Mouse (Mus musculus): ENCODE data around the gene Pde4d. TPM values are rescaled to one million over a fixed set of nuclear protein-coding genes. Genes with fewer than 3 reads are reported as not detected.

Gene Pde4d
- polyA plus RNA-seq, 2 experiments, result 11.7 to 17.3 TPM

- Histone ChIP-seq H3K27me3 (ENCODE audit: control insufficient read depth, insufficient read depth, low read length) (no peaks in the 10 kb centered on the region), H3K9me3 (ENCODE audit: control insufficient read depth, low read length) (no peaks in the 10 kb centered on the region), H3K9ac (ENCODE audit: low read depth, low read length, severe bottlenecking) (no peak overlapping the region), H3K36me3 (ENCODE audit: control insufficient read depth, insufficient read depth, low read length) (no peaks in the 10 kb centered on the region), H3K4me3 (replicated peaks; ENCODE audit: low read length) (no peak overlapping the region), H3K27ac (replicated peaks; ENCODE audit: low read depth, low read length) (no peak overlapping the region), H3K4me1 (ENCODE audit: control insufficient read depth, insufficient read depth, low read length) (no peaks in the 10 kb centered on the region), H3K4me2 (replicated peaks; ENCODE audit: low read depth, low read length, severe bottlenecking) (no peak overlapping the region)
- no peak for DNase-seq (ENCODE audit: low spot score)
- no peak for ATAC-seq (ENCODE audit: low FRiP score, low read depth)
- TF ChIP-seq POLR2A (IDR thresholded peaks at IDR 0.05; ENCODE audit: borderline replicate concordance, extremely low read depth, insufficient read depth, insufficient read length), result no peak
- 61% methylated on average over 2 of the region's 2 CpGs for whole genome bisulfite sequencing
These were observed 549.0 kb downstream of the Pde4d start for GRCm38 (mm10) chr13:108998739-108999138.

GRCm38 (mm10) chr13:109024703-109025102, 575.0 kb downstream of the Pde4d start:
- WGBS, result 64% methylated on average over 1 of the region's 1 CpGs
- ATAC-seq (ENCODE audit: low FRiP score, low read depth) (no peak), DNase-seq (ENCODE audit: low spot score) (no peak)

GRCm38 (mm10) chr13:109047126-109047525, 597.4 kb downstream of the Pde4d start:
- Histone ChIP-seq H3K27ac (replicated peaks; ENCODE audit: low read depth, low read length) (no peak overlapping the region), H3K27me3 (ENCODE audit: control insufficient read depth, insufficient read depth, low read length) (no peaks in the 10 kb centered on the region), H3K36me3 (ENCODE audit: control insufficient read depth, insufficient read depth, low read length) (no peaks in the 10 kb centered on the region), H3K4me1 (ENCODE audit: control insufficient read depth, insufficient read depth, low read length) (no peaks in the 10 kb centered on the region), H3K9ac (ENCODE audit: low read depth, low read length, severe bottlenecking) (no peak overlapping the region), H3K4me3 (replicated peaks; ENCODE audit: low read length) (no peak overlapping the region), H3K4me2 (replicated peaks; ENCODE audit: low read depth, low read length, severe bottlenecking) (no peak overlapping the region), H3K9me3 (ENCODE audit: control insufficient read depth, low read length) (no peaks in the 10 kb centered on the region)
- DNase-seq (ENCODE audit: low spot score), result peak; percentile 63
- no peak for TF ChIP-seq POLR2A (IDR thresholded peaks at IDR 0.05; ENCODE audit: borderline replicate concordance, extremely low read depth, insufficient read depth, insufficient read length)
- ATAC-seq (ENCODE audit: low FRiP score, low read depth), result no peak
- 49% methylated on average over 7 of the region's 7 CpGs for WGBS

More at GRCm38 (mm10) chr13:109024703-109025102, 575.0 kb downstream of the Pde4d start:
- no peak overlapping the region for H3K27ac ChIP-seq (replicated peaks; ENCODE audit: low read depth, low read length)
- no peak for TF ChIP-seq POLR2A (IDR thresholded peaks at IDR 0.05; ENCODE audit: borderline replicate concordance, extremely low read depth, insufficient read depth, insufficient read length)
- H3K4me2 ChIP-seq (replicated peaks; ENCODE audit: low read depth, low read length, severe bottlenecking), result no peak overlapping the region
- no peak overlapping the region for H3K9ac ChIP-seq (ENCODE audit: low read depth, low read length, severe bottlenecking)
- no peaks in the 10 kb centered on the region for H3K36me3 ChIP-seq (ENCODE audit: control insufficient read depth, insufficient read depth, low read length)
- H3K4me1 ChIP-seq (ENCODE audit: control insufficient read depth, insufficient read depth, low read length), result no peaks in the 10 kb centered on the region
- H3K4me3 ChIP-seq (replicated peaks; ENCODE audit: low read length), result no peak overlapping the region
- H3K9me3 ChIP-seq (ENCODE audit: control insufficient read depth, low read length), result no peaks in the 10 kb centered on the region
- H3K27me3 ChIP-seq (ENCODE audit: control insufficient read depth, insufficient read depth, low read length), result no peaks in the 10 kb centered on the region

GRCm38 (mm10) chr13:109052805-109053204, 603.1 kb downstream of the Pde4d start:
- no peaks in the 10 kb centered on the region for H3K9me3 ChIP-seq (ENCODE audit: control insufficient read depth, low read length)
- H3K4me3 ChIP-seq (replicated peaks; ENCODE audit: low read length), result no peak overlapping the region
- H3K27ac ChIP-seq (replicated peaks; ENCODE audit: low read depth, low read length), result no peak overlapping the region
- H3K4me1 ChIP-seq (ENCODE audit: control insufficient read depth, insufficient read depth, low read length), result no peaks in the 10 kb centered on the region
- no peak overlapping the region for H3K4me2 ChIP-seq (replicated peaks; ENCODE audit: low read depth, low read length, severe bottlenecking)
- ATAC-seq (ENCODE audit: low FRiP score, low read depth) (no peak), DNase-seq (ENCODE audit: low spot score) (no peak)
- 61% methylated on average over 2 of the region's 2 CpGs for WGBS
- H3K9ac ChIP-seq (ENCODE audit: low read depth, low read length, severe bottlenecking), result no peak overlapping the region
- no peaks in the 10 kb centered on the region for H3K36me3 ChIP-seq (ENCODE audit: control insufficient read depth, insufficient read depth, low read length)
- no peak for TF ChIP-seq POLR2A (IDR thresholded peaks at IDR 0.05; ENCODE audit: borderline replicate concordance, extremely low read depth, insufficient read depth, insufficient read length)
- no peaks in the 10 kb centered on the region for H3K27me3 ChIP-seq (ENCODE audit: control insufficient read depth, insufficient read depth, low read length)

GRCm38 (mm10) chr13:109053242-109054018, 603.7 kb downstream of the Pde4d start:
- Histone ChIP-seq H3K4me2 (replicated peaks; ENCODE audit: low read depth, low read length, severe bottlenecking) (no peak overlapping the region), H3K9ac (ENCODE audit: low read depth, low read length, severe bottlenecking) (no peak overlapping the region), H3K4me3 (replicated peaks; ENCODE audit: low read length) (no peak overlapping the region), H3K27me3 (ENCODE audit: control insufficient read depth, insufficient read depth, low read length) (no peaks in the 10 kb centered on the region), H3K36me3 (ENCODE audit: control insufficient read depth, insufficient read depth, low read length) (no peaks in the 10 kb centered on the region), H3K4me1 (ENCODE audit: control insufficient read depth, insufficient read depth, low read length) (no peaks in the 10 kb centered on the region), H3K27ac (replicated peaks; ENCODE audit: low read depth, low read length) (no peak overlapping the region), H3K9me3 (ENCODE audit: control insufficient read depth, low read length) (no peaks in the 10 kb centered on the region)
- 55% methylated on average over 10 of the region's 10 CpGs for WGBS
- ATAC-seq (ENCODE audit: low FRiP score, low read depth) (no peak), DNase-seq (ENCODE audit: low spot score) (peak; percentile 5)
- TF ChIP-seq POLR2A (IDR thresholded peaks at IDR 0.05; ENCODE audit: borderline replicate concordance, extremely low read depth, insufficient read depth, insufficient read length), result no peak

All from limb, embryonic 14.5 days (tissue).